Mouse (Mus musculus) myocyte (in vitro differentiated cells): ENCODE measurements around the gene Med15.

Source experiments
- CEBPB ChIP-seq: IDR thresholded peaks from 2 replicates; pipeline ENCODE4 v1.6.1; 2011; ENCODE audit warnings: mild to moderate bottlenecking, moderate library complexity; ENCODE audit not compliant: poor library complexity, insufficient read depth, severe bottlenecking
- MAX ChIP-seq: IDR thresholded peaks from one replicate; pipeline ENCODE4 v1.6.1; 2011; ENCODE audit warnings: low read depth, mild to moderate bottlenecking, control low read depth
- MYOD1 ChIP-seq, 3 experiments: IDR thresholded peaks; one replicate each; pipeline ENCODE4 v1.6.1; 2011; ENCODE audit warnings: control low read depth in 2 of 3, low read depth in 2 of 3, mild to moderate bottlenecking in 2 of 3, moderate library complexity in 1 of 3; ENCODE audit not compliant: insufficient read length in 2 of 3, control insufficient read depth in 1 of 3
- POLR2A ChIP-seq: IDR thresholded peaks from one replicate; pipeline ENCODE4 v1.6.1; 2011; ENCODE audit warnings: low read depth, mild to moderate bottlenecking, control low read depth, moderate library complexity; ENCODE audit not compliant: insufficient read length
- POLR2AphosphoS2 ChIP-seq: IDR thresholded peaks from one replicate; pipeline ENCODE4 v1.6.1; 2011; ENCODE audit warnings: low read depth, control low read depth; ENCODE audit not compliant: insufficient read length
- TCF12 ChIP-seq: IDR thresholded peaks from one replicate; pipeline ENCODE4 v1.6.1; 2011; ENCODE audit warnings: mild to moderate bottlenecking, control low read depth; ENCODE audit not compliant: poor library complexity, insufficient read depth, severe bottlenecking

DNA sequence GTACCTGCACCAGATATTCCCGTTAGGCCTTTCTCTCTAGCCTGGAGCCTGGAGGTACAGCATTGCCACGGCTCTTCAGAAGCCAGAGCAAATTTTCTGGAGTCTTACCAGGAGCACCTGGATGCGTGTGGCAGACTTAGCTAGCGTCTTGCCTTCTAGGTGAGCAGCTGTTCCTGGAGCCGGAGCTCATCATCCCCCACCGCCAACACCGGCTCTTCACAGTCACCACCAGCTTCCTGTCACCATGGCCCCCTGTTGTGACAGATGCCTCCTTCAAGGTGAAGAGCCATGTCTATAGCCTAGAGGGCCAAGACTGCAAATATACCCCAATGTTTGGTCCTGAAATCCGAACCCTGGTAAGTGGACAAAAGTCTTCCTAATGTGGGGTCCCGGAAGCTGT is 92.0 kb downstream of the Med15 start:
- TF ChIP-seq POLR2A, result no peak
- no peak for TF ChIP-seq MAX
- TF ChIP-seq TCF12, result no peak
- TF ChIP-seq CEBPB, result no peak
- TF ChIP-seq MYOD1 (IDR thresholded peaks at IDR 0.05; ENCODE audit: control insufficient read depth in 1 of 3, insufficient read length in 2 of 3, low read depth in 2 of 3), result no peak
- TF ChIP-seq POLR2AphosphoS2, result no peak
